Comparison of ENCODE assay signal across 9 mouse cellular contexts in the genomic region with DNA sequence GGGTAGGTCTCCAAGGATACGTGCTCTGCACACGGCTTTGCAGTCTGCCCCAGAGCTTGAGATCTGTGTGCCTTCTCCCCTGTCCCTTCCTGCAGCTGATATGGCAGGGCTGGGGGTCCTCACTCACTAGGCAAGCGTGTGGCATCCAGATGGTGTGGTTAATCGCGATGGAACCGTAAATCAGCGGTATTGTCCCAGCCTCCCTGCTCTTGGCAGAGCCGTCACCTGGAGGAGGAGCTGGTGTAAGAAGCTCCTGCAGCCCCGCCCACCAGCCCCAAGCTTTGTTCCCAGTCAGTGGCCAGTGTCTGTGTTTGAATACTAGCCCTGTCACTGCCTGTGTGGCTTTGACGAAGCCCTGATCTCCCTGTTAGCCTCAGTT.
DNase-seq lines count a peak whose midpoint lies in the region; ATAC-seq lines count a peak whose summit lies in the region.
"Had no signal": no experiment of that assay in that cellular context is flagged by ENCODE, and none has a peak within 500 bp of the region (broad histone marks: within the 10 kb centered on the region; RNA-seq: fewer than 3 reads in every experiment).

No protein-coding gene starts in this region.

- no peak overlapping the region for H3K4me3 ChIP-seq in heart, embryonic 14.5 days (ENCODE audit: control insufficient read depth in 1 of 2, insufficient read depth in 1 of 2, low read depth in 1 of 2, low read length in 2 of 2)
- H3K4me3 ChIP-seq in embryonic facial prominence, embryonic 13.5 days = no peak overlapping the region
- no peak overlapping the region for H3K4me3 ChIP-seq in limb, embryonic 12.5 days (replicated peaks)
- H3K4me3 ChIP-seq in stomach, embryonic 16.5 days (replicated peaks; ENCODE audit: low read length) = no peak overlapping the region
- H3K4me3 ChIP-seq: liver, embryonic 13.5 days had no signal

- H3K36me3 ChIP-seq in heart, embryonic 14.5 days (ENCODE audit: control insufficient read depth, insufficient read depth, low read length) = no peaks in the 10 kb centered on the region
- H3K36me3 ChIP-seq in embryonic facial prominence, embryonic 13.5 days = no peaks in the 10 kb centered on the region
- H3K36me3 ChIP-seq in limb, embryonic 12.5 days = no peaks in the 10 kb centered on the region
- no peaks in the 10 kb centered on the region for H3K36me3 ChIP-seq in stomach, embryonic 16.5 days (ENCODE audit: control insufficient read depth, insufficient read depth, low read length)
- H3K36me3 ChIP-seq: liver, embryonic 13.5 days had no signal

- no peaks in the 10 kb centered on the region for H3K27me3 ChIP-seq in heart, embryonic 14.5 days (ENCODE audit: control insufficient read depth, insufficient read depth, low read length)
- no peaks in the 10 kb centered on the region for H3K27me3 ChIP-seq in embryonic facial prominence, embryonic 13.5 days
- H3K27me3 ChIP-seq in limb, embryonic 12.5 days = no peaks in the 10 kb centered on the region
- no peaks in the 10 kb centered on the region for H3K27me3 ChIP-seq in stomach, embryonic 16.5 days (ENCODE audit: control insufficient read depth, insufficient read depth, low read length)
- H3K27me3 ChIP-seq: liver, embryonic 13.5 days had no signal

- ATAC-seq in heart, embryonic 14.5 days (ENCODE audit: insufficient number of reproducible peaks, insufficient read depth, low FRiP score, low read depth) = no peak
- ATAC-seq in embryonic facial prominence, embryonic 13.5 days (ENCODE audit: insufficient number of reproducible peaks, insufficient read depth, low FRiP score, low TSS enrichment, low read depth) = no peak
- ATAC-seq in limb, embryonic 12.5 days (ENCODE audit: insufficient number of reproducible peaks, insufficient read depth, low FRiP score, low TSS enrichment, low read depth) = no peak
- no peak for ATAC-seq in stomach, embryonic 16.5 days (ENCODE audit: insufficient read depth, low FRiP score)

- H3K27ac ChIP-seq in heart, embryonic 14.5 days (replicated peaks in 1 of 2; ENCODE audit: control insufficient read depth in 1 of 2, insufficient read depth in 1 of 2, low read depth in 2 of 2, low read length in 2 of 2) = peak overlapping the region in 1 of 2 experiments; percentile 26; a peak in 1 of 4 replicates
- H3K27ac ChIP-seq in embryonic facial prominence, embryonic 13.5 days = peak overlapping the region; percentile 99
- H3K27ac ChIP-seq in limb, embryonic 12.5 days = peak overlapping the region; percentile 99
- H3K27ac ChIP-seq in stomach, embryonic 16.5 days (ENCODE audit: low read length) = peak overlapping the region; percentile 100

- H3K9ac ChIP-seq in heart, embryonic 14.5 days (ENCODE audit: low read length) = peak overlapping the region; percentile 7; the same call in 1 of the 2 replicates
- no peak overlapping the region for H3K9ac ChIP-seq in embryonic facial prominence, embryonic 13.5 days
- peak overlapping the region; percentile 18; the same call in 1 of the 2 replicates for H3K9ac ChIP-seq in limb, embryonic 12.5 days (replicated peaks)
- peak overlapping the region; percentile 19; the same call in 1 of the 2 replicates for H3K9ac ChIP-seq in stomach, embryonic 16.5 days (ENCODE audit: low read length)
- H3K9ac ChIP-seq: liver, embryonic 13.5 days had no signal

- WGBS in heart, embryonic 14.5 days = 24% methylated on average over 10 of the region's 10 CpGs
- WGBS in embryonic facial prominence, embryonic 13.5 days = 23% methylated on average over 10 of the region's 10 CpGs
- WGBS in limb, embryonic 12.5 days = 9% methylated on average over 10 of the region's 10 CpGs
- WGBS in stomach, embryonic 16.5 days = 28% methylated on average over 10 of the region's 10 CpGs

- DNase-seq in heart, adult 8-10 months (ENCODE audit: low spot score) = no peak
- peak; percentile 47 for DNase-seq in ES-CJ7 (ENCODE audit: low read depth, low spot score)
- DNase-seq in urinary bladder, postnatal 25 days (ENCODE audit: low spot score) = no peak
- no peak for DNase-seq in natural killer cell, adult 2 months (ENCODE audit: low spot score in 2 of 2)
- DNase-seq: liver, embryonic 13.5 days had no signal

- H3K4me1 ChIP-seq in heart, embryonic 14.5 days (ENCODE audit: control insufficient read depth in 2 of 2, insufficient read depth in 2 of 2, low read length in 2 of 2) = peaks cover 36 to 42% of the 10 kb centered on the region in 2 experiments
- peaks cover 50% of the 10 kb centered on the region for H3K4me1 ChIP-seq in embryonic facial prominence, embryonic 13.5 days
- H3K4me1 ChIP-seq in limb, embryonic 12.5 days (replicated peaks) = peaks cover 70% of the 10 kb centered on the region
- H3K4me1 ChIP-seq in stomach, embryonic 16.5 days (ENCODE audit: control insufficient read depth, insufficient read depth, low read length) = peaks cover 44% of the 10 kb centered on the region

- H3K9me3 ChIP-seq in heart, embryonic 14.5 days (ENCODE audit: control insufficient read depth, low read length) = no peaks in the 10 kb centered on the region
- H3K9me3 ChIP-seq in embryonic facial prominence, embryonic 13.5 days = no peaks in the 10 kb centered on the region
- H3K9me3 ChIP-seq in limb, embryonic 12.5 days = no peaks in the 10 kb centered on the region
- no peaks in the 10 kb centered on the region for H3K9me3 ChIP-seq in stomach, embryonic 16.5 days (replicated peaks; ENCODE audit: control insufficient read depth, low read length)
- H3K9me3 ChIP-seq: liver, embryonic 13.5 days had no signal

- no peak overlapping the region for H3K4me2 ChIP-seq in heart, embryonic 14.5 days (ENCODE audit: low read length)
- H3K4me2 ChIP-seq in embryonic facial prominence, embryonic 13.5 days = peak overlapping the region; percentile 22
- peak overlapping the region; percentile 9; the same call in 1 of the 2 replicates for H3K4me2 ChIP-seq in limb, embryonic 12.5 days
- H3K4me2 ChIP-seq in stomach, embryonic 16.5 days (ENCODE audit: low read depth, low read length) = no peak overlapping the region
- H3K4me2 ChIP-seq: liver, embryonic 13.5 days had no signal

Comparison
In these comparisons a context has a peak if more than half of its experiments do, and no peak if none do; other contexts are left out.
1. H3K4me2 ChIP-seq: peak in embryonic facial prominence, embryonic 13.5 days (single experiment) and limb, embryonic 12.5 days (single experiment); none in heart, embryonic 14.5 days (single experiment) and stomach, embryonic 16.5 days (single experiment).